Mouse (Mus musculus) cerebellum, adult 18-20 months (tissue): ENCODE measurements around the gene Gm11568.
"Not testable (repeated sequence)": the region's sequence is repeated elsewhere in the genome, so short reads cannot be mapped to it uniquely, and the experiment has no call there.

ENCODE experiments used
- DNase-seq, 2 experiments: peaks; one replicate each; pipeline ENCODE4 v3.0.0; 2021

The Gm11568 gene

GRCm38 (mm10) chr11:99857617-99858016, at the start of gene Gm11568:
Gene Gm11568, plus strand, starts transcription at chr11:99857917.
- no peak for DNase-seq

GRCm38 (mm10) chr11:99809792-99810191, 47.9 kb upstream of the Gm11568 start, which contains the start of gene Krtap4-13:
Gene Krtap4-13, minus strand, starts transcription at chr11:99809892.
- not testable (repeated sequence) for DNase-seq

- DNase-seq, result not testable (repeated sequence)
Measured at GRCm38 (mm10) chr11:99815566-99815965, 42.2 kb upstream of the Gm11568 start, which contains the start of gene Gm11564. Gene Gm11564, minus strand, starts transcription at chr11:99815666.

GRCm38 (mm10) chr11:99837966-99838365, 19.8 kb upstream of the Gm11568 start, which contains the start of gene 2300003K06Rik:
Gene 2300003K06Rik, minus strand, starts transcription at chr11:99838066.
- DNase-seq, result no peak

- no peak for DNase-seq
Measured at GRCm38 (mm10) chr11:99842185-99842584, 15.5 kb upstream of the Gm11568 start.

- no peak for DNase-seq
Measured at GRCm38 (mm10) chr11:99846746-99847145, 11.0 kb upstream of the Gm11568 start.

- no peak for DNase-seq
Measured at GRCm38 (mm10) chr11:99851508-99851907, 6.2 kb upstream of the Gm11568 start, which contains the start of gene Krtap4-16. Gene Krtap4-16, minus strand, starts transcription at chr11:99851608.

GRCm38 (mm10) chr11:99854121-99854520, 3.6 kb upstream of the Gm11568 start:
- DNase-seq, result no peak

- DNase-seq, result no peak
Measured at GRCm38 (mm10) chr11:99858761-99859160, 1.0 kb downstream of the Gm11568 start.

- not testable (repeated sequence) for DNase-seq
Measured at GRCm38 (mm10) chr11:99864176-99864575, 6.5 kb downstream of the Gm11568 start, which contains the start of gene Gm11559. Gene Gm11559, plus strand, starts transcription at chr11:99864476.

- DNase-seq, result not testable (repeated sequence)
Measured at GRCm38 (mm10) chr11:99873089-99873488, 15.4 kb downstream of the Gm11568 start, which contains the start of gene Krtap9-1. Gene Krtap9-1, plus strand, starts transcription at chr11:99873389.

GRCm38 (mm10) chr11:99878887-99879286, 21.2 kb downstream of the Gm11568 start, which contains the start of gene Gm11567:
Gene Gm11567, plus strand, starts transcription at chr11:99879187.
- DNase-seq, result not testable (repeated sequence)

GRCm38 (mm10) chr11:99907620-99908019, 49.9 kb downstream of the Gm11568 start, which contains the start of gene Krtap31-1:
Gene Krtap31-1, plus strand, starts transcription at chr11:99907920.
- no peak for DNase-seq
